Mouse (Mus musculus): ENCODE results near the gene Zfp78. TPM values are rescaled to one million over a fixed set of nuclear protein-coding genes. Genes with fewer than 3 reads are reported as not detected.

Zfp78 gene
- polyA plus RNA-seq (2015; fragmentation: Illumina TruSeq; extraction: RNeasy Lipid Tissue Mini Kit (QIAGEN cat#74804); ENCODE audit: insufficient read depth, low read depth, low replicate concordance): 1.6 TPM

DNA sequence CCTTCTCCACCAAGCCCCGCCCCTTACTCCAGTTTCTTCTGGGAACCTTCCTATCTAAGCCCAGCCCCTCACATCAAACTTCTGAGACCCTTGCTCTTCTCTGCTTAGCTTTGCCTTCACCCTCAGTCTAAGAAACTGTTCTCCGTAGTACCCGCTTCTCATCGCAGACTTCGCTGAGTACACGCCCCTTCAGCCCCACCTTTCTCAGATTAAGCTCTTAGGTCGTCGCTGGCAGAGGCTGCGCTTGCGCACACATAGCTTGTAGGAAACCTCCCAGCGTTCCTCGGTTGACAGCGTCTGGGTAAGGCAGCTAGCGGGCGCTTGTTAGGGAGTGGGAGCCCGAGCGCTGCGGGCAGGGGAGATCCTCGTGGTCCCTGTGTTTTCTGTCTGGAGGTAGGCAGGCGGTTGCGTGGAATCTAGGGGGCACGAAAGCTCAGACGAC is at the start of gene Zfp78:
Gene Zfp78 (plus strand): TSS at position 234 of the 442 bp plus-strand sequence.

DNA sequence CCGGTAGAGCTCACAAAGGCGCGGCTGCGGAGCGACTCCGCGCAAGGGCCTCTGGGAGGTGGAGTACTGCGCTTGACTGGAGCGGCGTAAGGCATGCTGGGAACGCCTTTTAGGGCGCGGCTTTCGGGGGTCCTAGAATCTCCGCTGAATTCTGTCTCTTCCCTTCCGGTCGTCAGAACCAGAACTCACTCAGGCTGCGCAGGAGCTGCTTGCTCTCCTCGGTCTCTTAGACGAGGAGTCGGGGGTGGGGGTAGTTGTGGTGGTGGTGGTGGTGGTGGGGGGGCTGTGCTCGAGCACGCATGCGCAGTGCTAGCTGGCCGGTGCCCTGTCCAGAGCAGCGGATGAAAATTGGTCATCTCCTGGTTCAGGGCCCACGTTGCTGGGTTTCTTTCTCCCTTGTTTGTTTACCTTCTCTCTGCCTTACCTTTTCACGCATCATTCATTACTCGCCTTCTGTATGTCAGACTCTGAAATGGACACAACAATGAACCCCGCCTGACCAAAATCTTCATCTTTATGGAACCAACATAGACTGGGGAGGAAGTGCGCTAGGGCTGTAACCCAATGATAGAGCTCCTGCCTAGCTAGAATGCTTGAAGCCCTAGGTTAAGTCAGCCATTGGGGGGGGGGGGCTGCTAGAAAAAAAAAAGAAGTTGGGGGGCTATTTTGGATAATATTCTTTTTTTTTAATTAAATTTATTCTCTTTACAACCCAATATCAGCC is 31.7 kb upstream of the Zfp78 start, which contains the start of gene Zfp583:
Gene Zfp583 (minus strand): TSS at position 53 of the 724 bp plus-strand sequence.

DNA sequence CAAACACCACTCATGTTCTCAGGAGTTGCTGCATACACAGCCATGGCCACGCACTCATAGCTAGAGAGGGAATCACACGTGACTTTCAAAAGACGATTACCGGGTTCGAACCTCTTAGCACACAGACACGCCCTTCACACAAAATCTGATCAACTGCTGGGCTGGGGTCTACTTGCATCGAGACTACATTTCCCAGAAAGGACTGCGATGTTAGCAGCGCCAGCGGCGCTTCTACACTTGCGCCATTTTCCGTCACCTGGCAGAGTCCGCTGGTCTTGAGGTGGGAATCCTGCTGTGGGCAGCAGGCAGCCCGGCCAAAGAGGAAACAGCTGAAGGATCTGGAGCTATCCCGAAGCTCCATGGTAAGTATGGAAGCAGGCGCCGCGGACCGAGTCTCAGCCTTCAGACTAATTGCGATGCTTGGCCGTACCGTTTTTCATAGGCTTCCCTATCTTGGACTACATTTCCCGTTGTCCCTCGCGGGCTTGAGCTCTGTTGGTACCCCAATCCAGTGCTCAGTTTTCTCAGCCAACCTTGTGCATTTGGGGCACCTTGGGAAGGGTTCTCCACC is 19.5 kb upstream of the Zfp78 start, which contains the start of gene Gm3854:
Gene Gm3854 (plus strand): TSS at position 259 of the 571 bp plus-strand sequence.

DNA sequence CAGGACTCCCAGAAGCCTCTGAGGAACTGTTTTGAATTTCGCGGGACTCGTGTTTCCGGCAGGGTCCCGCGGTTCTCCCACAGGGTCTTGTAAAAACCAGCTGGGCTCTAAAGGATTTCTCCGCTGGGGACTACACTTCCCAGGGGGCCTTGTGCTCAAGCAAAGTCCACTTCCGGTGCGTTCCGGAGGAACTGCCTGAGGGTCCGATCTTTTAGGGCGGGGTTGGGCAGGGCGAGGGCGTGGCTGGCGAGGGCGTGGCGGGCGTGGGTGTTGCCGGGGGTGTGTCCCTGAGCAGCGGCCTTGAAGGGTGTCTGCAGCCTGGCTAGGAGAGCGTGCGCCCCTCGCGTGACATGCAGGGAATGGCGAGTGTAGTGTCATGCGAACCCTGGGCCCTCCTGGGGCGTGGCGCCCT is 20.0 kb downstream of the Zfp78 start, which contains the start of gene Zfp28:
Gene Zfp28 (plus strand): TSS at position 252 of the 412 bp plus-strand sequence.

DNA sequence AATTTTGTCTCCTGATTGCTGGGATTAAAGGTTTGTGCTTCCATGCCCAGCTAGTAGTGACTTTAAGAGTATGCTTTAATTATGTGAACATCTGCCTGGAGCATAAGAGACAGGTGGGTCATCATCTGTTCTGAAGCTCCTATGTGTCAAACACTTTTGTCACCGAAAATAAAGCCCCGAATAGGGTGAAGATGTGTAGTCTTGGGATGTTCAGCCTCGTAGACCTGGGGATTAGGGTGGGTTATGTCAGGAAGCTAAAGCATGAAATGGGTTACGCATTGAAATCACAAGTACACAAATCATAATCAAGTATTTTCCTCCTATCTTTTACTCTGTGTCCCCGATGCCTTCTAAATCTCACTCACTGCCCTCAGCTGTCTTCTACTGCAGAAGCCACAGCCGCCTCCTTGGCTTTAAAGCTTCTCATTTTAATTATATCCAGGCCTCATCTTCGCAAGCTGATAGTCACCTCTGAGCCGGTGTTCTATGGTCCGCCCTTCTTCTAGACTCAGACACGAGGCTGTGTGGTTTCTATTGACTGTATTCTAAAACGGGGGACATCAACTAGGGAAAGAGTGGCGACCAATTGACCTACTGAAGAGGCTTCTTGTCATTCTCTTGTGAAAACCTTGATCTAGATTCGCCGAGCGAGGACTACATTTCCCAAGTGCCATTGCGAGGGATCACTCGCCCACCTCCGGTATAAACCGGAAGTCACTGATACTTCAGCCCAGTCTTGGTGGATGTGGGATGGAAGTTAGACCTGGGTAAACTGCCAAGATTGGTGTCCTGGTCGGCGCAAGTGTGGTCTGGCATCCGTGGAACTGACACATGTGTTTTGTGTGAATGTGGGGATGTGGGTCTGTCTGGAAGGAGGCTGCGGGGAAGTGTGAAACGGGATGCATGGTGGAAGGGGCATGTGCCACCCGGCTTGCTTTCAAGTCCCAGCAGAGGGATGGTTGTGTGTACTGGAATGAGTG is 35.2 kb downstream of the Zfp78 start, which contains the start of gene Smim17:
Gene Smim17 (plus strand): TSS at position 720 of the 980 bp plus-strand sequence.

DNA sequence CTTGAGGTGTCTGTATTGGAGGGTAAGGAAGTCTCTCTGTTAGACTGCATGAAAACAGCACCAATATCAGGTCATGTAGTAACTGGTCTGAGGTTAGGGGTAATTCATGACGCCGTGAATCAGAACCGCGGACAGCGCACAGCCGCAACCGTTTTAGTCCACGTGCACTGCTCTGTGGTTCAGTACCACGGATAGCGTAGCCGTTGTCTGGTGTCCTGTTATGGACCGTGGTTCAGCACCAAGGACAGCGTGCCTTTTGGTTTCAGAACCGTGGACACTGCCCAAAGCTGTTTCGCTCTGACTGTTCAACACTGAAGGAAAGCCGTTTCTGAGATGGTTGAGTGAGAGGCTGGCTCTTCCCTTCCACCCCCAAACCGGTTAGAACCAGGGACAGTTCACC is 47.0 kb downstream of the Zfp78 start, which contains the start of gene Gm20715:
Gene Gm20715 (plus strand): TSS at position 235 of the 400 bp plus-strand sequence.

Other genes with a start within 250 kb of the Zfp78 start
- 14.8 TPM for gene Zfp787, start 207.3 kb upstream of the Zfp78 start, polyA plus RNA-seq (2015; fragmentation: Illumina TruSeq; extraction: RNeasy Lipid Tissue Mini Kit (QIAGEN cat#74804); ENCODE audit: insufficient read depth, low read depth, low replicate concordance)
- 5.9 TPM for gene Zfp444, start 191.1 kb upstream of the Zfp78 start, polyA plus RNA-seq (2015; fragmentation: Illumina TruSeq; extraction: RNeasy Lipid Tissue Mini Kit (QIAGEN cat#74804); ENCODE audit: insufficient read depth, low read depth, low replicate concordance)
- gene Galp, start 166.2 kb upstream of the Zfp78 start, polyA plus RNA-seq (2015; fragmentation: Illumina TruSeq; extraction: RNeasy Lipid Tissue Mini Kit (QIAGEN cat#74804); ENCODE audit: insufficient read depth, low read depth, low replicate concordance): not detected
- not detected for gene Zscan5b, start 141.0 kb upstream of the Zfp78 start, polyA plus RNA-seq (2015; fragmentation: Illumina TruSeq; extraction: RNeasy Lipid Tissue Mini Kit (QIAGEN cat#74804); ENCODE audit: insufficient read depth, low read depth, low replicate concordance)
- not detected for gene Epp13, start 110.6 kb upstream of the Zfp78 start, polyA plus RNA-seq (2015; fragmentation: Illumina TruSeq; extraction: RNeasy Lipid Tissue Mini Kit (QIAGEN cat#74804); ENCODE audit: insufficient read depth, low read depth, low replicate concordance)
- 2.5 TPM for gene Zfp667, start 76.7 kb upstream of the Zfp78 start, polyA plus RNA-seq (2015; fragmentation: Illumina TruSeq; extraction: RNeasy Lipid Tissue Mini Kit (QIAGEN cat#74804); ENCODE audit: insufficient read depth, low read depth, low replicate concordance)
- gene Zfp583, start 32.0 kb upstream of the Zfp78 start, polyA plus RNA-seq (2015; fragmentation: Illumina TruSeq; extraction: RNeasy Lipid Tissue Mini Kit (QIAGEN cat#74804); ENCODE audit: insufficient read depth, low read depth, low replicate concordance): 0.31 TPM
- 0.50 TPM for gene Gm3854, start 19.5 kb upstream of the Zfp78 start, polyA plus RNA-seq (2015; fragmentation: Illumina TruSeq; extraction: RNeasy Lipid Tissue Mini Kit (QIAGEN cat#74804); ENCODE audit: insufficient read depth, low read depth, low replicate concordance)
- 2.3 TPM for gene Zfp28, start 20.0 kb downstream of the Zfp78 start, polyA plus RNA-seq (2015; fragmentation: Illumina TruSeq; extraction: RNeasy Lipid Tissue Mini Kit (QIAGEN cat#74804); ENCODE audit: insufficient read depth, low read depth, low replicate concordance)
- gene Smim17, start 35.4 kb downstream of the Zfp78 start, polyA plus RNA-seq (2015; fragmentation: Illumina TruSeq; extraction: RNeasy Lipid Tissue Mini Kit (QIAGEN cat#74804); ENCODE audit: insufficient read depth, low read depth, low replicate concordance): not detected
- gene Gm20715, start 47.0 kb downstream of the Zfp78 start, polyA plus RNA-seq (2015; fragmentation: Illumina TruSeq; extraction: RNeasy Lipid Tissue Mini Kit (QIAGEN cat#74804); ENCODE audit: insufficient read depth, low read depth, low replicate concordance): not detected
- not detected for gene Olfr1344, start 75.4 kb downstream of the Zfp78 start, polyA plus RNA-seq (2015; fragmentation: Illumina TruSeq; extraction: RNeasy Lipid Tissue Mini Kit (QIAGEN cat#74804); ENCODE audit: insufficient read depth, low read depth, low replicate concordance)
- not detected for gene Olfr1336, start 92.9 kb downstream of the Zfp78 start, polyA plus RNA-seq (2015; fragmentation: Illumina TruSeq; extraction: RNeasy Lipid Tissue Mini Kit (QIAGEN cat#74804); ENCODE audit: insufficient read depth, low read depth, low replicate concordance)
- gene Olfr1346, start 103.8 kb downstream of the Zfp78 start, polyA plus RNA-seq (2015; fragmentation: Illumina TruSeq; extraction: RNeasy Lipid Tissue Mini Kit (QIAGEN cat#74804); ENCODE audit: insufficient read depth, low read depth, low replicate concordance): not detected
- gene Olfr5, start 123.7 kb downstream of the Zfp78 start, polyA plus RNA-seq (2015; fragmentation: Illumina TruSeq; extraction: RNeasy Lipid Tissue Mini Kit (QIAGEN cat#74804); ENCODE audit: insufficient read depth, low read depth, low replicate concordance): not detected
- gene Olfr1347, start 136.5 kb downstream of the Zfp78 start, polyA plus RNA-seq (2015; fragmentation: Illumina TruSeq; extraction: RNeasy Lipid Tissue Mini Kit (QIAGEN cat#74804); ENCODE audit: insufficient read depth, low read depth, low replicate concordance): not detected
- gene Olfr1348, start 145.5 kb downstream of the Zfp78 start, polyA plus RNA-seq (2015; fragmentation: Illumina TruSeq; extraction: RNeasy Lipid Tissue Mini Kit (QIAGEN cat#74804); ENCODE audit: insufficient read depth, low read depth, low replicate concordance): not detected
- not detected for gene Olfr1349, start 159.7 kb downstream of the Zfp78 start, polyA plus RNA-seq (2015; fragmentation: Illumina TruSeq; extraction: RNeasy Lipid Tissue Mini Kit (QIAGEN cat#74804); ENCODE audit: insufficient read depth, low read depth, low replicate concordance)
- not detected for gene Olfr1350, start 201.6 kb downstream of the Zfp78 start, polyA plus RNA-seq (2015; fragmentation: Illumina TruSeq; extraction: RNeasy Lipid Tissue Mini Kit (QIAGEN cat#74804); ENCODE audit: insufficient read depth, low read depth, low replicate concordance)

Data from pancreas, adult 10 weeks (tissue).